Mouse (Mus musculus) G1E (cell line): Measurements from ENCODE around the gene Acta2.

Experiments used
- CTCF ChIP-seq: IDR thresholded peaks from 2 replicates; pipeline ENCODE4 v1.5.1; 2012; ENCODE audit warnings: low read depth, low read length, inconsistent platforms, mixed read lengths
- TAL1 ChIP-seq: conservative IDR thresholded peaks from 2 replicates; pipeline ENCODE4 v1.6.1; 2012; ENCODE audit warnings: low read depth, low read length, inconsistent platforms, mixed read lengths

DNA sequence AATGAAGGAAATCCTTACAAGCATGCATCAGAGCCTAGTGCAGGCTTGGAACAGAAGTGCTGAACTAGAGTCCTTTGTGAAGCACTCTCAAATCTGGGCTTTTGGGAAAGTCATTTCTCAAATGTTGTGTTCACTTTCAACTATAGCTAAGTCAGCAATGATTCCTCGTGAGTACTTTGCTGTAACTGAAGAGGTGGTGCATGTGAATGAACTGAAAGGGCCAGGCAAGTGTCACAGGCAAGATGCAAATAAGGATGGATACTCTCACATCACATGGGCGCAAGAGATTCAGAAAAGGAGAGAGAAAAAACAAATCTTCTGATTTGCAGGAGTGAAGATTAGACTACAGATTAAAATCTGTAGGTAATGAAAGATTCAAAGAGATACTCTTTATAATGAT is 45.0 kb upstream of the Acta2 start:
- TF ChIP-seq CTCF (no peak), TAL1 (no peak)
